Mouse (Mus musculus): ENCODE results near the gene St8sia2. TPM values are rescaled to one million over a fixed set of nuclear protein-coding genes. Genes with fewer than 3 reads are reported as not detected.

Gene St8sia2
- polyA plus RNA-seq (2014; fragmentation: Nextera tagmentation; extraction: Ambion mirVana), result 12.6 and 18.7 TPM in 2 replicates

GRCm38 (mm10) chr7:74013601-74014175 is at the start of gene St8sia2:
St8sia2 (minus strand) TSS chr7:74013690.
- no peaks in the 10 kb centered on the region for H3K36me3 ChIP-seq (ENCODE audit: control insufficient read depth, insufficient read depth, low read length)
- WGBS, result under 1% methylated on average over 32 of the region's 42 CpGs

GRCm38 (mm10) chr7:74061076-74061475 is 47.6 kb upstream of the St8sia2 start:
- Histone ChIP-seq H3K4me3 (ENCODE audit: low read length) (no peak overlapping the region), H3K4me2 (replicated peaks; ENCODE audit: low read depth, low read length) (no peak overlapping the region), H3K4me1 (ENCODE audit: control insufficient read depth, insufficient read depth, low read length) (peaks cover 18% of the 10 kb centered on the region; the same call in 1 of the 2 replicates), H3K9ac (ENCODE audit: low read depth, low read length) (no peak overlapping the region), H3K27me3 (ENCODE audit: control insufficient read depth, insufficient read depth, low read length) (no peaks in the 10 kb centered on the region), H3K27ac (ENCODE audit: low read depth, low read length) (no peak overlapping the region), H3K9me3 (ENCODE audit: control insufficient read depth, low read length) (no peaks in the 10 kb centered on the region), H3K36me3 (ENCODE audit: control insufficient read depth, insufficient read depth, low read length) (no peaks in the 10 kb centered on the region)
- ATAC-seq (ENCODE audit: low FRiP score, low TSS enrichment), result no peak
- 81% methylated on average over 6 of the region's 6 CpGs for WGBS

More at GRCm38 (mm10) chr7:74013601-74014175, at the start of gene St8sia2:
- H3K4me3 ChIP-seq (ENCODE audit: low read length), result peak within 1 kb of the TSS; percentile 79
- ATAC-seq (ENCODE audit: low FRiP score, low TSS enrichment), result peak; percentile 94
- H3K27ac ChIP-seq (ENCODE audit: low read depth, low read length), result peak within 1 kb of the TSS; percentile 84
- H3K4me2 ChIP-seq (replicated peaks; ENCODE audit: low read depth, low read length), result peak within 1 kb of the TSS; percentile 93
- H3K9me3 ChIP-seq (ENCODE audit: control insufficient read depth, low read length), result no peaks in the 10 kb centered on the region
- peak within 1 kb of the TSS; percentile 81 for H3K9ac ChIP-seq (ENCODE audit: low read depth, low read length)
- H3K27me3 ChIP-seq (ENCODE audit: control insufficient read depth, insufficient read depth, low read length), result no peaks in the 10 kb centered on the region; the same call in none of the 2 replicates
- H3K4me1 ChIP-seq (ENCODE audit: control insufficient read depth, insufficient read depth, low read length), result peaks cover 15% of the 10 kb centered on the region

- Histone ChIP-seq H3K4me3 (ENCODE audit: low read length) (no peak overlapping the region), H3K36me3 (ENCODE audit: control insufficient read depth, insufficient read depth, low read length) (no peaks in the 10 kb centered on the region), H3K9me3 (ENCODE audit: control insufficient read depth, low read length) (no peaks in the 10 kb centered on the region), H3K4me1 (ENCODE audit: control insufficient read depth, insufficient read depth, low read length) (peaks cover 13% of the 10 kb centered on the region; the same call in 1 of the 2 replicates), H3K4me2 (replicated peaks; ENCODE audit: low read depth, low read length) (no peak overlapping the region), H3K27ac (ENCODE audit: low read depth, low read length) (peak overlapping the region; percentile 19; the same call in 1 of the 2 replicates), H3K27me3 (ENCODE audit: control insufficient read depth, insufficient read depth, low read length) (no peaks in the 10 kb centered on the region), H3K9ac (ENCODE audit: low read depth, low read length) (no peak overlapping the region)
- 60% methylated on average over 3 of the region's 3 CpGs for WGBS
- peak; percentile 63 for ATAC-seq (ENCODE audit: low FRiP score, low TSS enrichment)
Measured at GRCm38 (mm10) chr7:74060306-74060946, 46.9 kb upstream of the St8sia2 start.

GRCm38 (mm10) chr7:74059684-74060083 is 46.2 kb upstream of the St8sia2 start:
- Histone ChIP-seq H3K36me3 (ENCODE audit: control insufficient read depth, insufficient read depth, low read length) (no peaks in the 10 kb centered on the region), H3K9me3 (ENCODE audit: control insufficient read depth, low read length) (no peaks in the 10 kb centered on the region), H3K4me2 (replicated peaks; ENCODE audit: low read depth, low read length) (no peak overlapping the region), H3K27me3 (ENCODE audit: control insufficient read depth, insufficient read depth, low read length) (no peaks in the 10 kb centered on the region), H3K9ac (ENCODE audit: low read depth, low read length) (no peak overlapping the region), H3K4me1 (ENCODE audit: control insufficient read depth, insufficient read depth, low read length) (0 out of 2 replicates have a peak, but pooled peaks cover 9% of the 10 kb centered on the region), H3K4me3 (ENCODE audit: low read length) (no peak overlapping the region), H3K27ac (ENCODE audit: low read depth, low read length) (no peak overlapping the region)
- WGBS, result 91% methylated on average over 3 of the region's 3 CpGs
- ATAC-seq (ENCODE audit: low FRiP score, low TSS enrichment), result no peak

GRCm38 (mm10) chr7:74055753-74056152 is 42.3 kb upstream of the St8sia2 start:
- no peaks in the 10 kb centered on the region for H3K36me3 ChIP-seq (ENCODE audit: control insufficient read depth, insufficient read depth, low read length)
- 87% methylated on average over 3 of the region's 3 CpGs for WGBS
- H3K9ac ChIP-seq (ENCODE audit: low read depth, low read length), result no peak overlapping the region
- H3K9me3 ChIP-seq (ENCODE audit: control insufficient read depth, low read length), result no peaks in the 10 kb centered on the region
- H3K27ac ChIP-seq (ENCODE audit: low read depth, low read length), result no peak overlapping the region
- H3K27me3 ChIP-seq (ENCODE audit: control insufficient read depth, insufficient read depth, low read length), result no peaks in the 10 kb centered on the region
- no peak overlapping the region for H3K4me2 ChIP-seq (replicated peaks; ENCODE audit: low read depth, low read length)
- ATAC-seq (ENCODE audit: low FRiP score, low TSS enrichment), result no peak
- H3K4me3 ChIP-seq (ENCODE audit: low read length), result no peak overlapping the region
- 0 out of 2 replicates have a peak, but pooled peaks cover 6% of the 10 kb centered on the region for H3K4me1 ChIP-seq (ENCODE audit: control insufficient read depth, insufficient read depth, low read length)

GRCm38 (mm10) chr7:74047591-74047990 is 34.1 kb upstream of the St8sia2 start:
- no peak overlapping the region for H3K9ac ChIP-seq (ENCODE audit: low read depth, low read length)
- peaks cover 7% of the 10 kb centered on the region for H3K4me1 ChIP-seq (ENCODE audit: control insufficient read depth, insufficient read depth, low read length)
- no peaks in the 10 kb centered on the region for H3K36me3 ChIP-seq (ENCODE audit: control insufficient read depth, insufficient read depth, low read length)
- 79% methylated on average over 2 of the region's 2 CpGs for WGBS
- no peaks in the 10 kb centered on the region for H3K27me3 ChIP-seq (ENCODE audit: control insufficient read depth, insufficient read depth, low read length)
- ATAC-seq (ENCODE audit: low FRiP score, low TSS enrichment), result no peak
- H3K9me3 ChIP-seq (ENCODE audit: control insufficient read depth, low read length), result no peaks in the 10 kb centered on the region
- H3K4me3 ChIP-seq (ENCODE audit: low read length), result no peak overlapping the region
- no peak overlapping the region for H3K27ac ChIP-seq (ENCODE audit: low read depth, low read length)
- no peak overlapping the region for H3K4me2 ChIP-seq (replicated peaks; ENCODE audit: low read depth, low read length)

- no peak overlapping the region for H3K4me3 ChIP-seq (ENCODE audit: low read length)
- ATAC-seq (ENCODE audit: low FRiP score, low TSS enrichment), result no peak
- H3K27me3 ChIP-seq (ENCODE audit: control insufficient read depth, insufficient read depth, low read length), result no peaks in the 10 kb centered on the region
- no peak overlapping the region for H3K27ac ChIP-seq (ENCODE audit: low read depth, low read length)
- no peak overlapping the region for H3K4me2 ChIP-seq (replicated peaks; ENCODE audit: low read depth, low read length)
- no peaks in the 10 kb centered on the region for H3K36me3 ChIP-seq (ENCODE audit: control insufficient read depth, insufficient read depth, low read length)
- no peak overlapping the region for H3K9ac ChIP-seq (ENCODE audit: low read depth, low read length)
- WGBS, result 90% methylated on average over 8 of the region's 8 CpGs
- H3K4me1 ChIP-seq (ENCODE audit: control insufficient read depth, insufficient read depth, low read length), result peaks cover 7% of the 10 kb centered on the region
- no peaks in the 10 kb centered on the region for H3K9me3 ChIP-seq (ENCODE audit: control insufficient read depth, low read length)
Measured at GRCm38 (mm10) chr7:74045166-74045957, 31.9 kb upstream of the St8sia2 start.

GRCm38 (mm10) chr7:74043562-74044138 is 30.2 kb upstream of the St8sia2 start:
- no peak overlapping the region for H3K4me3 ChIP-seq (ENCODE audit: low read length)
- no peak overlapping the region for H3K4me2 ChIP-seq (replicated peaks; ENCODE audit: low read depth, low read length)
- H3K9ac ChIP-seq (ENCODE audit: low read depth, low read length), result no peak overlapping the region
- H3K36me3 ChIP-seq (ENCODE audit: control insufficient read depth, insufficient read depth, low read length), result no peaks in the 10 kb centered on the region
- peaks cover 7% of the 10 kb centered on the region for H3K4me1 ChIP-seq (ENCODE audit: control insufficient read depth, insufficient read depth, low read length)
- no peak overlapping the region for H3K27ac ChIP-seq (ENCODE audit: low read depth, low read length)
- H3K9me3 ChIP-seq (ENCODE audit: control insufficient read depth, low read length), result no peaks in the 10 kb centered on the region
- H3K27me3 ChIP-seq (ENCODE audit: control insufficient read depth, insufficient read depth, low read length), result no peaks in the 10 kb centered on the region
- WGBS, result 38% methylated on average over 13 of the region's 13 CpGs
- peak; percentile 52; the same call in 1 of the 2 replicates for ATAC-seq (ENCODE audit: low FRiP score, low TSS enrichment)

Data from kidney, embryonic 14.5 days (tissue).